Mouse (Mus musculus): ENCODE measurements at regions not wholly inside any gene's neighbourhood (a gene's known extent, or its start where the extent isn't known, plus 50 kb on each side); places are given as distances from the start of the nearest gene placed in this dataset.
"Not testable (repeated sequence)": the region's sequence is repeated elsewhere in the genome, so short reads cannot be mapped to it uniquely, and the experiment has no call there.

DNA sequence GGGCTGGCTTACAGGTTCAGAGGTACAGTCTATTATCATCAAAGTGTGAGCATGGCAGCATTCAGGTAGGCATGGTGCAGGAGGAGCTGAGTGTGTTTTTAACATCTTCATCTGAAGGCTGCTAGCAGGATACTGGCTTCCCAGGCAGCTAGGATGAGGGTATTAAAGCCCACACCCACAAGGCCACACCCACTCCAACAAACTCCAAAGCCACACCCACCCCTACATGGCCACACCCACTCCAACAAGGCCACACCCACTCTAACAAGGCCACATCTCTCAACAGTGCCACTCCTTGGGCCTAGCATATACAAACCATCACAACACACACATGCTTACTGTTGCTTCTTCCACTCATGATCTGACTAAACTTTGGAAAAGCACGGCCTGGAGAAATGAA is 172.5 kb downstream of the Msrb3 start:
- no peak for DNase-seq (ENCODE audit: low spot score)

DNA sequence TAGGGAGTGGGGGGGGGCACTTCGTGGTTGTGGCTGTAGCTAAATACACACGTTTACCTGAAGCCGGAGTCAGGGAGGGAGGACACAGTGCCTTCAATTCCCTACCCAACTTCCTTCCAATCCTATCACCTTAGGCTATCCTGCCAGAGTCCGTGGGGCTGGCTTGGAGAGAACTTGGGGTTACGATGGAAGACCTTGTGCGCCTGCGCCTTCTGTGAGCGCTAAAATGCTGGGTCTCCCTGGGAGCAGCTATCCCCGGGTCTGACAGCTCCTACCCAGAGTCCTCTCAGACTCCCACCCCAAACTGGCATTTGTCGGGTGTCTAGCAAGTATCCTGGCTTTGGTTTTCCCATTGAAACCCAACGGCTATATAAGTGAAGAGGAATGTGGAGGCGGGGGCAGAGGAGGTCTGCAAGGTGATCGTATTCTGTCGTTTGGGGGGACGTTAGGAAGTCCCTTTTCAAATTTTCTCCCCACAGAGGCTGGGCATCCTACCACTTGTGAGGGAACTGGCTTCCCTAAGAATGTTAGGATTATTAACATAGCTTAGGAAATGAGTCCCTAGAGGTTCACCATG is 176.9 kb downstream of the Msrb3 start:
- no peak for DNase-seq (ENCODE audit: low spot score)

DNA sequence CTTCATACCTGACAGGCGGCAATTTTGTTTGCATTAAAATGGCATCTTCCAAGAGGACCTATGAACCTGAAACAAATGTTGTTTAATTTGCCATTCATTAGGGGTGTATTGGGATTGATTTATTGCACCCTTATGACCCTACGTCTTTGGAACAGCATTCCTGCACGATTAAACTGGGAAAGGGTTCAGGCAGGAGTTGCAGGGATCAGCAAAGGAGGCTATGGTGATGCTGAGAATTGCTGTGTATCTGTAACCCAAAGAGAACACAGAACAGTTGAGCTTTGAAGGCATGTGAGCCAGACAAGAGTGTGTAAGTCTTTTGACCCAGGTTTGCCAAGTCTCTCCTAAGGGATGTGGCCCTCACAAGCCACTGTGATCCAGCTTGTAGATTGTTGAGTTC is 177.9 kb downstream of the Msrb3 start:
- DNase-seq (ENCODE audit: low spot score), result no peak

DNA sequence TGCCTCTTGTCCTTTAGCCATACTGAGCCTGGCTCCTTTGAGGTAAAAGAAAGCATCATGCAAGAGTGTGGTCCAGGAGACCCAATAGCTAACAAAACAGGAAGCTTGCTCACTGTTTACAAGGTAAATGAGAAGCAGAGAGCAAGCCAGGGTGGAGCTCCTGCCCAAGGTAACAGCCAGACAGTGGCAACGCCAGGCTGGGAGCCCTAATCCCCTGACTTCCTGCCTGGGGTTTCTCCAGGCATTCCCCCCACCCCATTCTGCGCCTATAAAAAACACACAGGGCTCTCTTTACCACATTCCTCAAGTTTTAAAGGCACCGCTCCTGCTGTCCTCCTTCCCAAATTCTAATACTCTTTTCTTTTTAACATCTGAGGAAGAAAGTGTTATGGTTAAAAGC is 178.8 kb downstream of the Msrb3 start:
- DNase-seq (ENCODE audit: low spot score), result no peak

DNA sequence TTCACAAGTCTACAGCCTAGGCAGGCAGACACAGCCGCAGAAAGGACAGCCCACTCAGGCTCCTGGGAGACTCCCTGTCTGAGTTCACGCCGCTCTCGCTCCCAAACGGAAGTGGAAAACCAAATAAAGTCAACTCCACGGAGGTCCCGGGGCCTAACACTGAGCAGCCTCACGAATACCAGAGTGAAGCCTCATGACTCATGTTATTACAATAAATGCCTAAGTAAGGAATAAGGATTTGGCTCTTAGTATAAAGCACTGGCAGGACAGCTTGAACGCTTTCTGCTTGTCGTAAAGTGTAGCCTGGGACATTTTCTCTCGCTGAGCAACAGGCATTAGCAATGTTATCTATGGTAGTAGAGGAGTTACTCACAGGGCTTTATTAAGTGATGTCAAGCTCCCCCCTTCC is 181.7 kb downstream of the Msrb3 start:
- no peak for DNase-seq (ENCODE audit: low spot score)

DNA sequence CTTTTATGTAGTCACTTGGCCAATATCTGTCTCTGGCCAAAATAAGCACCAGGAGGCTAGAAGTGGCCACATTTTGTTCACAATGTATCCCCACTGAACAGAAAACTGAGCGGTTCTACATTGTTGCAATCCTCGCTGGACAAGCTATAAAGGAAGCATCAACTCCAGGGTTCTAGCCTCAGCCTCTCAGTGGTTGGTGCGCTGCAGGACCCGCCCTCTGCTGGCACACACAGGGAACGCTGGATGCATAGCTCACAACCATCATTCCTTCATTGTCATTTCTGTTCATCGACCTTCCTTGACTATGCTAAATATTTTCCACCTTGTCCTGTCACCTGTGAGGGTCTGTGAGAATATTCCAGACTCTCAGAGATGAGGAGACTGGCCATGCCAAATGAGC is 182.5 kb downstream of the Msrb3 start:
- DNase-seq (ENCODE audit: low spot score), result no peak

DNA sequence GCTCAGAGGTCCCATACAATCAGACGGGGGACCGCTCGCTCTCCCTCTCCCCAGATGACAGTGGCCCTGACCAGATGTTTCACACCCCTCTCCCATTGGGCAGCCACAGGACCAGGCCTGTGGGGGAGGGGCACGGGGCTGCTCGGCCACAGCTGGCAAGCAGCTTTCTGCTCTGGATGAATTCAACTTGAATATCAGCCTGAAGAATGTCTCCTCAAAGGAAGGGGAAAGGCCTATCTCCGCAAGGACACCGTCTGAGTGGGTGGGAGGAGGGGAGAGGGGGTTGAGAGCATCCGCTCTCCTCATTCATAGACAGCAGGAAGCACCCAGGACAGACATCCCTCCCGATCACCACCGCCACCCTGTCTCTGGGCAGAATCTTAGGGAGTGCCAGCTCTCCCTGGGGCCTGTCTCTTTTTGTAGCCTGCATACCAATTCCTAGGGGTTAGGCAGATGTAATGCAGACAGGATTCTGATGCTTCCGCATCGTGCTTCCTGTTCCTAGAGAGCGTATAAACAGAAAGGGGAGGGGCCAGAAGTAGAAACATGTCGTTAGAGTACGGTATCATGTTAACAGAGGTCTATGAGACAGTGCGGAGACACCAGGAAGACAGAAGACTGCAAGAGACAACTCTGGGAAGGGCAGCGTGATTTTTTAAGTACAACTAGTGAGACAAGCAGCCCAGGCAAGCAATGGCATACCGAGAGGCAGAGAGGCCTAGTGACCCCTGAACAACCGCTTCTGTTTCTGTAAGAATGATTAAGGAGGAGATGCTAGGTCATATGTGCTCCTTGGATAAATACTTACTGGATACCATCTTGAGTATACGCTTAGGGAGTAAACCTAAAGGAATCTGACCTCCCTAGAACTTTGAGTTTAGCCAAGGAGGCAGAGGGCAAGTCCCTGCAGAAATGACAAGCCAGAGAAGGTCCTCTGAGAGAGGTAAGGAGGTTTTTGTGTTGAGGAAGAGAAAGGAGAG is 190.8 kb downstream of the Msrb3 start:
- DNase-seq (ENCODE audit: low spot score), result no peak

DNA sequence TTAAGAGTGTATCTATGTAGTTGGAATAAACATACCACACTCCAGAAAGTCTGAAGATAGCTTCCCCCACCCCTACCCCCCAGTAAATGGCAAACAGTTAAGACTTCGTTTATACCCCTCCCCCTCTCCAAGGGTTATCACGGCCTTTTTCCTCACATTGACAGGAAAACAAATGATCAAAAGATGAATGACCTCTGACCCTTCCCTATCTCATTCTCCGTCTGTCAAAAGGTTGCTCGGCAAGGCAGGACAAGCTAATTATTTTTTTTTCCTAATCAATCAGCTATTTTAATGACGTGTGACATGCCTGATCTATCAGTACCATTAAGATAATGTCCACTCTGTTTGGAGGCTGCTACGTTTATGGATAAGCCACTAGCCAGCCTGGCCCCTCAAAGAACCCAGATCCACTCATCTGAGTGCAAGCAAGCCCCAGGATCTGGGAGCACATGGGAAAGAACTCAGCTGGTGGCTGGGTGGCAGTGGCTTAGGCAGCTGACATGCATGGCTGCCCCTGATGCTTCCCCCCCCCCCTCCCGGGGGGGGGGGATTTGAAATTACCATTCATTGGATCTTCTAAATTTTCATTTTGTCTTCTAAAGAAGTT is 192.1 kb downstream of the Msrb3 start:
- no peak for DNase-seq (ENCODE audit: low spot score)

DNA sequence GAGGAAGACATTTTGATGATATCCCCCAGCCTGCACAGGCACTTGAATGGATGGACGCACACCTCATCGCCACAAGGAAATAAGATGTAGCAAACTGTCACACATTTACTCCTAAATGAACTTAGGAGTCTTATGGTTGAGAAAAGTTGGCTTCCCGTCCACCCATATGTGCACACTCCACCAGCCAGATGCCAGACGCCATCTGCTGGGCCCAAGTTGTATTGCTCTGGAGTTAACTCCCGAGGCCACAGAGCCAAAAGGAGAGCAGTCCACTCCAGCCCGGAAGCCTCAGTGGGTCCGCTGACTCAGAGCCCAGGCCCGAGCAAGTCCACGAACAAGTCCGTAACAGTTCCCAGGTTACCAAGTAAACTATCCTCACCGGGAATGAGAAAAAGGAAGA is 197.1 kb downstream of the Msrb3 start:
- DNase-seq (ENCODE audit: low spot score), result peak; percentile 58

DNA sequence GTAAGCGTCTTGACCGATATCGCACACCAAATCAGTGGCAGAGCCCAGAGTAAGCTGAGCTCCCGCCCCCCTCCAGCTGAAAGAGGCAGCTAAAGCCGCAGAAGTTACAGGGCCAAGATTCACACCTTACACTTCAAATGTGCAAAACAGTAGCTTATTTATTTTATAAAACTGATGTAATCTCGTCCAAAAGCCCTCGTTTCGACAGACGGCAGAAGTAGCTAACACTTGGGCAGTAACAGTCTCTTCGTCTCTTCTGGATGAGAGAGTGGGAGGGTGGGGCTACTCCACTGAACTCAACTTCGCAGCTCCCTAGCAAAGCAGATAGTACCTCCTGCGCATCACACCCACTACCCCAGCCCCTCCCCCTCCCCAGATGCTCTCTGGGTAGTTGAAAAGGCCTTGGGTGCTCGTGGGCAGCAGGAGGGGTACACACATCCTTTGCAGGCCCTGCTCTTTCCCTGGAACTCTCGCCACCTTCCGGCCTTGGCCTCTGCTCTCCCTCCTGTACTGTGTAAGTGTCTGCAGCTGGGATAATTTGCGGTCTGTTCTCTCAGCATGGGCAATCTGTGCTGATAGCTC is 201.5 kb downstream of the Msrb3 start:
- DNase-seq (ENCODE audit: low spot score), result no peak

DNA sequence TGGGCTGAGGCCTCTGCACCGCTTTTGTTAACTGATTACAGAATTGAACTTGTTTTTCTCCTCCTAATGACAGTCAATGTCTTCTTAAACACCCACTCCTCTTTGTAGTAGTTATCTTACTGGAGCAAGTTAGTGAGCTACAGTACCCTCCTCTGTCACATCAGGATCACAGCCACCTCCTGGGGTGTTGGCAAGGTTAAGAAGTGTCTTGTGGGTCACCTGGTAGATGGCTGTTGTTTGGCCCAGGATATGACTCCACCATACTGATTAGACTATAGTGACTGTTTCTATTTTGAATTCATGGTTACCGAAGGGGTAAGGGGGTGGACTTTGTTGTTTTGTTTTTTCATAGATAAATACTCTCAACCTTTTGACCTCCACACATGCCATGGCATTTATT is 202.4 kb downstream of the Msrb3 start:
- DNase-seq (ENCODE audit: low spot score), result no peak

DNA sequence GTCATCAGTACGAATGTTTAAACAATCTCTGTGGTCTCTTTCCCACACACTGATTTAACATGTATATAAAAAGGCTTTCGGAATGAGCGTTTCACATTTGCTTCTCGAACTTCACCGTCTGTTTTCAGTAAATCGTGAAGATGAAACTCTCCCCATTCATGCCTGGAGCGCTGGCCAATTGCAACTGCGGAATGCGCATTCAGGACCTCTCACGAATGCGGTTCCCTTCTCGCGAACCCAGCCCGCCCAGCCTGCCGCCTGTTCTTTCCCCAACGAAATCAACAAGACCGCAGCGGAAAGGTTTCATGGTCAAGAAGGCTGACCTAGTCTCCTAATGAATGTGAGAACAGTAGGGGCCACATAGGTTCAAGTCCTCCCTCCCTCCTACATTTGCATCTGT is 204.4 kb downstream of the Msrb3 start:
- DNase-seq (ENCODE audit: low spot score), result no peak

DNA sequence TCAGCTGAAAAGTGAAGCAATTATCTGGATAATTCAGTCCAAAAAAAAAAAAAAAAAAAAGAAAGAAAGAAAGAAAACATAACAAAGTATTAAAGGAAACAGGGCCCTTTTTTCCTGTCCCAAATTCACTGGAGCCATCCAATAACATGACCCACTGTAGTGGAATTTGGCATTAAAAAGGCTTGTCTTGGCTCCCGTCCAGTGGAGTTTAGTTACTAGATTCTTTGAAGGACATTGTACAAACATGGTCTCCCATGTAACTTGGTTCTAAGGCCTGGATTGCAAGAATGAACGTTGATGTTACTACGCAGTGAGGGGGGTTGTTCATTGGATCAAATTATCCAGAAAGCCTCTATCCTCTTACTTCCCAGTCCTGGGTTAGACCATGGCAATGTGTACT is 207.4 kb downstream of the Msrb3 start:
- DNase-seq (ENCODE audit: low spot score), result no peak

DNA sequence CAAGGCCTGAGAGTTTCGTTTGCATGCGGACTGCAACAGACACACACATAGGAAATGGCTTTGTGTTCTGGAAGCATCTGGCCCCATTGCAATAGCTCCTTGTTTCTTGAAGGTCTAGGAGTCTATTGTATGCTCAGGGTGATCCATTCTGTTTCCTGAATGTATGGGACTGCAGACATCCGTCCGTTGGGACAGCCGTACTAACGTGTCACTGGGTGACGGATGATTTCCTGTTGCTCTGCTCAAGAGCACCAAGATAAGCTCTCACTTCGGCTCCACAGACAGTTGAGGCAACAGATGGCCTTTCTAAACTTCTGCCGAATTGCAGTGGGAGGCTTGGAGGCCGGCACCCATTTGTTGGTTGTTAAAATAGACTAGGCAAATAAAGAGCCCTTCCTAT is 209.9 kb upstream of the Hmga2 start:
- no peak for DNase-seq (ENCODE audit: low spot score)

DNA sequence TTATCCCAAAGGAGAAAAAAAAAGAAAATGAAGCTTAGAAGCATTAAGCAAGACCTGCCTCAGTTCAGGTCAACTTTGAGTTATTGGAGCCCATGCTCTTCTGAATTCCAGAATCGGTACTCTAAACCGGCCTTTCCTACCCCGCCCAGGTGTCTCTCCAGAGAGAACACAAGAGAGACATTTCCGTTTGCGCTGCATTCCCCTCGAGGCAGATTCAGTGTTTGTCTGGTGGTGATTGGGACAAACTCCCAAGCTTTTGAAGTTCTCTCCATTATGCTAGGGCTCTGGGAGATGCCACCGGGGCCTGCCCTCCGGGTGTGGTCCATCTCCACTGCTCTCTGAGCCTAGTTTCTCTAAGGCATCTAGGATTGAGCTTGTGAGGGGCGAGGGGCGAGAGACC is 205.8 kb upstream of the Hmga2 start:
- no peak for DNase-seq (ENCODE audit: low spot score)

DNA sequence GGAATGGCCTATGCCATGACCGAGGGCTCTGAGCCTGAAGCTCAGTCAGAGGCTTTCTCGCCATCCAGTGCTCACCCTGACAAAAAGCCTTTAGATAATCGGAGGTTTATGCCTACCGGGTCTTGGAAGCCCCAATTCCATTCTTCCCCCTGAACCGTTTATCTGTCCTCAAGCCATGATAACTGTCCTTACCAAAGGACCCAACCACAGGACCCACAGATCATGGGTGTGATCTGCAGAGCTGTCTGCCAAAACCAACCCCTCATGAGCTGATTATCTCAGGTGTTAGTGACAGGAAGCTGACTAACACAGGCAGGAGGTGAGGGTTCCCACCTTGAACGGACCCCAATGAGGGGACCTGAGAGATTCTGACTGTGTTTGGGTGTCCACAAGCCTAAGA is 203.7 kb upstream of the Hmga2 start:
- no peak for DNase-seq (ENCODE audit: low spot score)

DNA sequence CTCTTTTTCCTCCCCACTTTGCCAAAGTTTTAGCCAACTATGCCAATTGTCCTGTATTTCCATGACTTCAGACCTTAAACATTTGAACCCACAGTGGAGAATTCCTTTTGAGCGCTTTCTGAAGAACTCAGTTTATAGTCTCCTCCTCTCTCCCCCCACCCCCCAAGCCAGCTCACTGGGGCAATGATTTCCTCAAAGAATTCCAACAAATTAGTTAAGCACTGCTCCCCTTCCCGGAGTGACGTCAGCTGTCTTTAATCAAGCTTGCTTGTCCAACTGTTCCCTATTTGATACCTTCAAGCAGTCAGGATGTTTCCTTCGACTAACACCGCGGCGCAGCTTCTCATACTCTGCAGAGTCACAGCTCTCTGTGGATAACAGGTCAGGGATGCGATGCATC is 202.0 kb upstream of the Hmga2 start:
- DNase-seq (ENCODE audit: low spot score), result no peak

DNA sequence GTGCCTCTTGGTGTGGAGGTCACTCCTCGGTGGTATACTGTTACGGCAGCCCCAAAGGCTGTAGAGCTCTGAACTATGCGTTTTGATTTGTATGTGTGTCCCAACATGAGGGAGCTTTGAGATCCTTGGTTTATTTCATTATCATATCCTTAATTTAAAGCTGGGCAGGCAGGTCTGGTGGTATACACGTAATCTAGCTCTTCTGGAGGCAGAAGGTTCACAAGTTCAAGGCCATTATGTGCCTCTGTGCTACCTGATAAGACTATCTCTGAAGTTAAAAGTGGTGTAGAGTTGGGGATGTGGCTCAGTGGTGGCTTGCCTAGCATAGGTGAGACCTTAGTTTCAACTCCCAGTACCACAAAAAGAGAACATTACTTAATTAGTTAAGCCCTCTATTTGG is 199.1 kb upstream of the Hmga2 start:
- no peak for DNase-seq (ENCODE audit: low spot score)

DNA sequence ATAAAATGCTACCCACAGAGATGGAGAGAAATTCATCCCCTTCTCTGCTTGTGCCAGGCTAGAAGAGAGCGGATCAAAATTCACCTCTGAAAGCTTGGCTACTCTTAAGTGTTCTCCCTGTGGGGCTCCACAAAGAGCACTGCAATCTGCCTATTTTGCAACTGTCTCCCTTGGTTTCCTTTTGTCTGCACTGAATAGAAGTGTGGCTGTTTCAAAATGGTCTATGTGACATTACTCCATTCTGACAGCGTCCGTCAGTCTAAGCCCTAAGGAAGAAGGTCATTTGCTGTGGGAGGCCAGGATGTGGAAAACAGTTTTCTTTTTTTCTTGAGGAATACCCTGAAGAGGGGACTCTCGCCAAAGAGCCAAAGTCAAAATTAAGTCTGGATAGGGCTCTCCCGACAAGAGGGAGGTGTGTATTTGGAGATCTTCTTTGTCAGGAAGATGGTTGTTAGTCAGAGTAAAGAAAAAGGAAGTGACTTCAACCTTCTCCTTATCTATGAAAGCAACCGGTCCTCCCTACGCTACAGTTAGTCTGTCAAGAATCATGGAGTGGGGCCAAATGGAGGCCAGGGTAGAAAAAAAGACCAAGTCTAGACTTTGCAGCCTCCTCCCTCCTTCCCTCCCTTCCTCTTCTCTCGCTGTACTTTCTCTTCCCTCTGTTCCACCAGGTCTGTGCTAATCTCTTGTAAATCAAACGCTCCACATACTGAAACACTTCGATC is 198.2 kb upstream of the Hmga2 start:
- DNase-seq (ENCODE audit: low spot score), result no peak

DNA sequence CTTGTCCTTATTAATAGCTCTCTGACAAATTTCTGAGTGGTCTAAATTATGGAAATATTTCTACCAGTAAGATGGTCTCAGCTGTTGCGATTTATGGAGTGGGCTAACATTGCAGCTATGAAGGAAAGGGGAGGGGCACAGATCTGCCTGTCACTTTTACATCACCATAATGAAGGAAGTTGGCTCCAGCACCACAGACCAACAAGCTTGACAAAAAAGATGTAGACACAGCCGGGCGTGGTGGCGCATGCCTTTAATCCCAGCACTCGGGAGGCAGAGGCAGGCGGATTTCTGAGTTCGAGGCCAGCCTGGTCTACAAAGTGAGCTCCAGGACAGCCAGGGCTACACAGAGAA is 191.4 kb upstream of the Hmga2 start:
- DNase-seq (ENCODE audit: low spot score), result not testable (repeated sequence)

DNA sequence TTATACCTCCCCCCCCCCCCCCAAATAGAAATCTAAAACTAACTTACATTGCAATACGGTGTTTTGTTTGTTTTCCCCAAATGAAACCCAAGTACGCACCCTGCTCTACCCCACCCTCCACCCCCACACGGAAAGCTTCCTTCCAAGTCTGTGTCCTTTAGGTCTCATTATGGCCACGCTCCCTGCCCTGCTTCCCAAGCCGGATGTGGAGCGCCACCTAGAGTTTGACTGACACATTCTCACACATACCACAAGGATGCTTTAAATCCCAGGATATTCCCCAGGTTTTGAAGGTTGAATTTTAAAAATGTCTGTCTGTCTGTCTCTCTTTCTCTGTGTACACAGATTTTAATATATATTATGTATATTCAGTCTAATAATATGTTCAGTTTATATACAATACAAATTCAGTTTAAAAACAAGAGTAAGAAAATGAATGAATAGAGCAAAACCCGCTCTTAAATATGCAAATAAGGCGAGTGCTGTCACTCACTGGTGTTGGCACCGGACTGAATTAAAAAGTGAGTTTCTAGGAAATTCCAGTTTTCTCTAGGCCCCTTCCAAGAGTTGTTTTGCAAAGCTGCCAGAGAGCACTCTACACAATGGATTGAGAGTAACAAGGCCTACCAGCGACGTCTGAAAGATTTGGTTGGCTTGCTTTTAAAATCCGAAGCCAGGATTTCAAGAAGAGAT is 190.9 kb upstream of the Hmga2 start:
- peak; percentile 68 for DNase-seq (ENCODE audit: low spot score)

Measured in gastrocnemius, adult 18-20 months (tissue).